Mouse (Mus musculus) cerebellum, postnatal 4 days (tissue): ENCODE data around the gene Nhlrc4.

ENCODE experiments used
- DNase-seq, 2 experiments: peaks; one replicate each; pipeline ENCODE4 v3.0.0; 2022; ENCODE audit warnings: low spot score in 2 of 2, mixed read lengths in 1 of 2

Gene Nhlrc4

DNA sequence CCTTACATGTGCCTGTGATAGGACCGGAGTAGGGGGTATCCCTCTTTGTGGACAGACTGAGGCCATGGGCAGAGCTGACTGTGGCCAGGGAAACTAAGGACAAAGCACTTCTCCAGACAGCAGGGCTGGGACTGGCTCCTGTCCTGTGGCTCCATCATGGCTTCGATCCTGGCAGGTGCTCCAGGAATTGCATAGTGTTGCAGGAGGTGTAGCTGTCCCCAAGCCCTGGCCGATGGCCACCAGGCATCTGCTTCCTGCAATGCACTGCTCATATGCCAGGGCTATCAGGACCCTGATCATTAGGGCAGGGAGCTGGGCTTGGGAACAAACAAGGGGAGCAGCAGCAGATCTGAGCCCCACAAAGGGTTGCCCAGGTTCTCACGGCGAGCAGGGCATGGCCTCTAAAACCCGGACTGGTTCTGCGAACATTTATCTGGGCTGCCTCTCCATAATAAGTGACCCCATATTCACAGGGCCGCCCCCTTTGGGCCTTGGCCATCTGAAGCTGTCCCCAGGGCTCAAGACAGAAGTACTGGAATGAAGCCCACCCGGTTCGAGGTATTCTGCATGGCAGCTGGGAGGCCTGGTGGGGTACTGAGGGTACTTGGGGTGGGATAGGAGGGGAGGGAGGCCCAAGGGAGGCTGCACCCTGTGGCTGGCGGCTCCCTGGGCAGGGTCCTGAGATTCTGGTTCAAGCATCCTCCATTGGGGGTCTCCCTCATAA, 14.2 kb upstream of the Nhlrc4 start:
- no peak for DNase-seq

GRCm38 (mm10) chr17:25957586-25958051, 12.9 kb upstream of the Nhlrc4 start:
- peak in 1 of 2 experiments; percentile 72 for DNase-seq

DNA sequence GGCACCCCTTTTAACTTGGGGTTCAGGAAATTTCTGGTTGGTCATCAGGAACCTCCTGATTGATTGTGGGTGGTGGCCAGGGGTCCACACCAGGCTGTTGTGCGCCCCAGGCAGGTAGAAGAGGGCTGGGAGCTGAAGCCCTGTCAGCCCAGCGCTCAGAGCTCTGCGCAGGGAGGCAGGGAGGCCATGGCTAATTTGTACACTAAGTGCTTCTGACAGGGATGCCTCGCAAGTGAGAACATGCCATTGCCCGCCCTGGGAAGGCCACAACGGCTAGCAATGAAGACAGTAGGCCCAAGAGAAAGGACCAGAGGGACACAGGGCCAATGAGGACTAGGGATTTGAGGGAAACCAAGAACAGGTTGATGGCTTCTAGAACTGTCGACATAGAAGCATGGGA, 11.9 kb upstream of the Nhlrc4 start:
- DNase-seq, result no peak

GRCm38 (mm10) chr17:25956201-25956600, 11.4 kb upstream of the Nhlrc4 start:
- DNase-seq, result peak in 1 of 2 experiments; percentile 68

- no peak for DNase-seq
Observed at GRCm38 (mm10) chr17:25955736-25956135, 11.0 kb upstream of the Nhlrc4 start.

GRCm38 (mm10) chr17:25954671-25955070, 9.9 kb upstream of the Nhlrc4 start:
- no peak for DNase-seq

DNA sequence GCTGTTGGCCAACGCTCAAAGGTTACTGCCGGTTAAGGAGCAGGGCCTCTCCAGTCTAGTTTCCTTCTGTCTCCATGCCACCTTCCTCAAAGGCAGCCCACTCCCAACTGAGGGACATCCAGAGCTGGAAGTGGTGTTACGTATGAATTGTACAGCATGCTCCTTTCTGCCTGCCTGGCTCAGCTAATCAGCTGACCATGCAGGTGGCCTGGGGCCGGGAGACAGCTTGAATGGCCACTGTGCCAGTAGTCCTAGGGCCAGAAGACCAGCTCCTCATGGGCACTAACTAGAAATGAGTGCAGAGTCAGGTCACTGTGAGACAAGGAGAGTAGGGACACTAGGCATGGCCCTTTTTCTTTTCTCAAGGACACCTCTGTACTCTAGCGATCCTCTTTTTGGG, 8.4 kb upstream of the Nhlrc4 start:
- no peak for DNase-seq

- no peak for DNase-seq
Observed at GRCm38 (mm10) chr17:25951803-25952623, 7.3 kb upstream of the Nhlrc4 start, which contains the start of gene A930017K11Rik. TSS of gene A930017K11Rik (minus strand) at chr17:25952565.

DNA sequence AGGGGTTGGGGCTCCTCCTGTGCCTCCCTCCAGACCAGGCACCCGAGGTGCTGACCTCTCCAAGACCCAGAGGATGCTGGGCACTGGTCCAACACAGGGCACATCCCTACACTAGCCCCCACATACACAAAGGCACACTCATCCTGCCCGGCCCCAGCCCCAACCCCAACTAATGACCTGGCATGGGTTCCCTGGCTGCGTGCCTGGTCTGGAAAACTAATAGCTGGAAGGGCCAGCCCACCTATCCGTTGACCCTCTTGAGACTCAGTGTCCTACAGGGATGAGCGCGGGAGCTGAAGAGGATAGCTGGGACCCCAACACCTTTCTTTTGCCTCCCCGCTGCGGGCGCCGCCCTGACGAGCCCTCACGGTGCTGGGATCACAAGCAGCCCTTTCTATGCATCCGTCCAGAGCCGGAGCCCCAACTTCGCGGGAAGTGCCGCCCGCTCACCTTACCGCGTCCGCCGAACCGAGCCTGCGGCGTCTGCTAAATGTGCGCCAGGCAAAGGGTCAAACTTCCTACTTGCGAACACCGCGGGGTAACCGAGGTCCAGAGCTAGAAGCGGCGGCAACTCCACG, 6.6 kb upstream of the Nhlrc4 start:
- no peak for DNase-seq

GRCm38 (mm10) chr17:25950706-25951105, 5.9 kb upstream of the Nhlrc4 start:
- DNase-seq, result no peak

GRCm38 (mm10) chr17:25949981-25950380, 5.2 kb upstream of the Nhlrc4 start:
- DNase-seq, result no peak

GRCm38 (mm10) chr17:25948051-25948450, 3.3 kb upstream of the Nhlrc4 start:
- DNase-seq, result no peak

GRCm38 (mm10) chr17:25947576-25947975, 2.8 kb upstream of the Nhlrc4 start:
- no peak for DNase-seq

- DNase-seq, result no peak
Observed at GRCm38 (mm10) chr17:25946891-25947290, 2.1 kb upstream of the Nhlrc4 start.

- no peak for DNase-seq
Observed at GRCm38 (mm10) chr17:25946349-25946748, 1.6 kb upstream of the Nhlrc4 start.

DNA sequence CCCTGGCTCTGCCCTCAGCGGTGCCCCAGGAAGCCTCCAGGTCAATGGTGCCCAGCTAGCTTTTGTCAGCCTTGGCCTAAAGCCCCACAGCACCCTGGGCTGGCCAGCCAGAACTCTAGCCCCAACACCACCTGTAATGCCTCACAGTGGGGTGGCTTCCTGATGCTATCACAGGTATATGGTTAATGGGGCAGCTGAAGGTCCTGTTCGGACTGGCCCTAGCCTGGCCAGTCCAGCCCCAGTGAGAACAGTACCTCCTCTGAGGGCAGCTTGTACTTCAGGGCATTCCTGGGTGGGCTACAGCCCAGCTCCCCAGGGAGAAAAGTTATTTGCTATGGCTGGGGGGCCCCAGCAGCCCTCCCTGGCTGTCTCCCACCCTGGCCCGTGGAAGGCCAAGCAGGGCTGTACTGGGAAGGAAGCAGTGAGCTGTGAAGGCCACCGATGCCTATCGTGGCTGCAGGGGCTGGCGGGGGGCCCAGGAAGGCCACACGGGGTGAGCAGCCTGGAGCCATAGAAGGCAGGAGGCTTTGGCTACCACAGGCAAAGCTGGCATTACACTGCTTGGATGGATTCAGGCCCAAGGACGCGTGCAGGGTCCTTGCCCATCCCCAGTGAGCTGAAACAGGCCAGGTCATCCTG, 875 bp upstream of the Nhlrc4 start:
- DNase-seq, result no peak

DNA sequence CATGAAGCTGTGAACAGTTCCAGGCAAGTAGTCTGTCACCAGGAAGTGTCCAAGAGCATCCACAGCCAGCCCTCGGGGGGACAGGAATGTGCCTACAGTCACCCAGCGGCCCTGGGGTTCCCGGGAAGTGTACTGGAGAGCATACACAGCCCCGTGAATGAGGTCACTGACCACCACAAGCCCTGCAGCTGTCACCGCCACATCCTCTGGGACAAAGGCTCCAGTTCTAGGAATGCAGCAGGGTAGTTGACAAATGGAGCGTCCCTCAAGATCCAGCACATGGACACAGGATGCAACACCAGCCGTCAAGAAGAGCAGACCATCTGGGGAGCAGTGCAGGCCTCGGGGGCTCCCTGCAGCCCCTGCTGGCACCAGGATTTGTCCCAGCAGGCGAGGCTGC, 992 bp downstream of the Nhlrc4 start:
- no peak for DNase-seq

GRCm38 (mm10) chr17:25943221-25943620, 1.5 kb downstream of the Nhlrc4 start:
- DNase-seq, result no peak

- no peak for DNase-seq
Observed at GRCm38 (mm10) chr17:25942597-25943151, 2.1 kb downstream of the Nhlrc4 start.

- DNase-seq, result peak; percentile 65 to 84
Observed at GRCm38 (mm10) chr17:25941511-25942241, 3.1 kb downstream of the Nhlrc4 start.

DNA sequence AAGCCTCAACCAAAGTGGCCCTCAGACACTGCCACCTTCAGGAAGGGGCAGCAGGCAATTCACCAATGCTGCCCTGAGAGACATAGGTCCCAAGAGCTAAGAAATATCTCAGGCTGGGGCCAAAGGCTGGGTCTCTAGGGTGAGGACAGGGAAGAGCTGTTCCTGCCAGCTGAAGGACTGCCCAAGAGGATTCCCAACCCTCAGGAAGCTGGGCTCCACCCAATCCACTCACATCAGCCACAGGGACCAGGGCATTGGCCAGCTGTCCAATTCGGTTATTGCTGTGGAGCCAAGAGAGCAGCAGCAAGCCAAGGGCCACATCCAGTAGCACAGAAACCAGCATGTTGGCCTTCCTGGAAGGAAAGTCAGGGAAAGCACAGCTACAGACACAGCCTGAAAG, 10.2 kb downstream of the Nhlrc4 start:
- no peak for DNase-seq
